Mouse (Mus musculus): Measurements from ENCODE around the gene Emx1. TPM values are rescaled to one million over a fixed set of nuclear protein-coding genes. Genes with fewer than 3 reads are reported as not detected.

Emx1 gene
- total and polyA plus RNA-seq, 2 experiments from 2014 or later, result 25.7 to 28.8 TPM

- TF ChIP-seq CTCF (IDR thresholded peaks at IDR 0.05; ENCODE audit: low read depth), result no peak
- Histone ChIP-seq H3K27me3 (ENCODE audit: insufficient read depth, low read length) (no peaks in the 10 kb centered on the region), H3K4me3 (ENCODE audit: low read depth, low read length) (no peak overlapping the region), H3K9me3 (ENCODE audit: low read length) (no peaks in the 10 kb centered on the region), H3K27ac (ENCODE audit: low read depth, low read length) (peak overlapping the region; percentile 52; the same call in 1 of the 2 replicates), H3K36me3 (ENCODE audit: insufficient read depth) (0 out of 2 replicates have a peak, but pooled peaks cover 4% of the 10 kb centered on the region), H3K4me1 (ENCODE audit: insufficient read depth) (peaks cover 6% of the 10 kb centered on the region; the same call in 1 of the 2 replicates), H3K4me2 (ENCODE audit: low read depth) (no peak overlapping the region), H3K9ac (no peak overlapping the region)
- DNase-seq, result no peak
- ATAC-seq, result peak; percentile 48
- WGBS, result 46% methylated on average over 5 of the region's 5 CpGs
These were observed 31.6 kb downstream of the Emx1 start for GRCm38 (mm10) chr6:85218684-85219445.

- no peak overlapping the region for H3K27ac ChIP-seq (ENCODE audit: low read depth, low read length)
These were observed 32.5 kb downstream of the Emx1 start for GRCm38 (mm10) chr6:85219706-85220105.

DNA sequence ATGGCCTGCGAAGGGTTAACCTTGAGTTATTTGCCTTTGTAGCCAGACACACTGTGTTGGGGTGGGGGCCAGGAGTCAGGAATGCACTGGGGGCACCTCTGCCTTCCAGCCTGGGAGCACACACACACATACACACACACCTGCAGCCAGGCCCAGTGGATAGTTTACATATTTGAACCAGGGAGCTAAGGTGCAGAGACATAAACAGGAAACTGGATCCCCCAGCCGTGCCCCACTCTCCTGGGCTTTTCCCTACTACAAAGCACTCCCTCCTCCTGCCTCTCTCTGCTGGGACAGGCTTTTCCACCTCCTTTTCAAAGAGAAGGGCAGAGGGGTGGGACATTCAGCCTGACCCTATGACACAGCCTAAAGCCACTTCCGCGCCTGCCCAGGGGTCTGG lies 33.7 kb downstream of the Emx1 start:
- WGBS, result 54% methylated on average over 4 of the region's 4 CpGs
- Histone ChIP-seq H3K4me3 (ENCODE audit: low read depth, low read length) (no peak overlapping the region), H3K9ac (no peak overlapping the region), H3K36me3 (ENCODE audit: insufficient read depth) (no peaks in the 10 kb centered on the region), H3K4me1 (ENCODE audit: insufficient read depth) (peaks cover 9% of the 10 kb centered on the region; the same call in 1 of the 2 replicates), H3K27me3 (ENCODE audit: insufficient read depth, low read length) (no peaks in the 10 kb centered on the region), H3K4me2 (ENCODE audit: low read depth) (no peak overlapping the region), H3K9me3 (ENCODE audit: low read length) (no peaks in the 10 kb centered on the region), H3K27ac (ENCODE audit: low read depth, low read length) (no peak overlapping the region)
- no peak for TF ChIP-seq CTCF (IDR thresholded peaks at IDR 0.05; ENCODE audit: low read depth)
- ATAC-seq, result no peak
- DNase-seq, result no peak

More at GRCm38 (mm10) chr6:85219706-85220105, 32.5 kb downstream of the Emx1 start:
- 87% methylated on average over 11 of the region's 11 CpGs for WGBS
- TF ChIP-seq CTCF (IDR thresholded peaks at IDR 0.05; ENCODE audit: low read depth), result no peak
- Histone ChIP-seq H3K36me3 (ENCODE audit: insufficient read depth) (no peaks in the 10 kb centered on the region), H3K27me3 (ENCODE audit: insufficient read depth, low read length) (no peaks in the 10 kb centered on the region), H3K9me3 (ENCODE audit: low read length) (no peaks in the 10 kb centered on the region), H3K4me2 (ENCODE audit: low read depth) (no peak overlapping the region), H3K9ac (no peak overlapping the region), H3K4me1 (ENCODE audit: insufficient read depth) (peaks cover 9% of the 10 kb centered on the region; the same call in 1 of the 2 replicates), H3K4me3 (ENCODE audit: low read depth, low read length) (no peak overlapping the region)
- ATAC-seq, result no peak
- DNase-seq, result no peak

- no peaks in the 10 kb centered on the region for H3K27me3 ChIP-seq (ENCODE audit: insufficient read depth, low read length)
- H3K4me1 ChIP-seq (ENCODE audit: insufficient read depth), result peaks cover 8% of the 10 kb centered on the region; the same call in 1 of the 2 replicates
- DNase-seq (no peak), ATAC-seq (no peak)
- no peak overlapping the region for H3K4me2 ChIP-seq (ENCODE audit: low read depth)
- WGBS, result 58% methylated on average over 10 of the region's 10 CpGs
- no peak for TF ChIP-seq CTCF (IDR thresholded peaks at IDR 0.05; ENCODE audit: low read depth)
- H3K27ac ChIP-seq (ENCODE audit: low read depth, low read length), result no peak overlapping the region
- no peak overlapping the region for H3K4me3 ChIP-seq (ENCODE audit: low read depth, low read length)
- no peak overlapping the region for H3K9ac ChIP-seq
- no peaks in the 10 kb centered on the region for H3K36me3 ChIP-seq (ENCODE audit: insufficient read depth)
- no peaks in the 10 kb centered on the region for H3K9me3 ChIP-seq (ENCODE audit: low read length)
These were observed 35.3 kb downstream of the Emx1 start for GRCm38 (mm10) chr6:85222551-85222950.

DNA sequence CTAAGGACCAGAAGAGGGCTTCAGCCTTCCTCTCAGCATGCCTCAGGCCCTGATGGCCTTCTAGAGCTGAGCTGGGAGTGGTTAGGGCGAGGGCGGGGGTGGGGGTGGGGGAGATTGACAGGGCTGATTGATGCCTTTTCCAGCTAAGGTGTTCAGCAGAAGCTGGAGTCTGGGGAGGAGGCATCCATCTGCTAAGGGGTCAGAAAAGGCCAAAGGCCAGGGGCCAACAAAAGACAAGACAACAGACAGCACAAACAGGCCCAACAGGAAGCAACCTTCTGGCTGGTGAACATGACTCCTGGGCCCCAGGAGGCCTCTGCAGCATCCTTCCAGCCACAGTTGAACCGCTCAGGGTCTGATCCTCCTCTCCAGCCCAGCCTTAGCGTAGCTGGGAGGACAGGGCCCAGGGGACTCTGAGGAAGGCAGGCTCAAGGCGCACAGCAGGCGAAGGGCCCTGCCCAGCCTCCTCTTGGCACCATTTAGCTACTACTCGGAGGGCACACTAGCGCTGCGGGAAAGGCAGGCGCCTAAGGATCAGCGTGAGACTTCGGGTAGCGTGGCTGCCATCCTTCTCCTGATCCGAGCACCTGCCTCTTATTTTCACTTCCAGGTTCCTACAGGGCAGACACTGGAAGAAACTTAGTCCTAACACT lies 36.4 kb downstream of the Emx1 start:
- H3K9ac ChIP-seq, result no peak overlapping the region
- H3K27ac ChIP-seq (ENCODE audit: low read depth, low read length), result no peak overlapping the region
- H3K4me2 ChIP-seq (ENCODE audit: low read depth), result no peak overlapping the region
- 40% methylated on average over 14 of the region's 14 CpGs for WGBS
- no peaks in the 10 kb centered on the region for H3K36me3 ChIP-seq (ENCODE audit: insufficient read depth)
- peaks cover 3% of the 10 kb centered on the region; the same call in 1 of the 2 replicates for H3K4me1 ChIP-seq (ENCODE audit: insufficient read depth)
- H3K4me3 ChIP-seq (ENCODE audit: low read depth, low read length), result no peak overlapping the region
- DNase-seq, result no peak
- ATAC-seq, result no peak; the same call in 1 of the 2 replicates
- H3K27me3 ChIP-seq (ENCODE audit: insufficient read depth, low read length), result no peaks in the 10 kb centered on the region
- H3K9me3 ChIP-seq (ENCODE audit: low read length), result no peaks in the 10 kb centered on the region
- no peak for TF ChIP-seq CTCF (IDR thresholded peaks at IDR 0.05; ENCODE audit: low read depth)

- no peak for ATAC-seq
- Histone ChIP-seq H3K4me2 (ENCODE audit: low read depth) (no peak overlapping the region), H3K27ac (ENCODE audit: low read depth, low read length) (no peak overlapping the region), H3K4me1 (ENCODE audit: insufficient read depth) (0 out of 2 replicates have a peak, but pooled peaks cover 3% of the 10 kb centered on the region), H3K4me3 (ENCODE audit: low read depth, low read length) (no peak overlapping the region), H3K27me3 (ENCODE audit: insufficient read depth, low read length) (no peaks in the 10 kb centered on the region), H3K9ac (no peak overlapping the region), H3K9me3 (ENCODE audit: low read length) (no peaks in the 10 kb centered on the region), H3K36me3 (ENCODE audit: insufficient read depth) (no peaks in the 10 kb centered on the region)
- TF ChIP-seq CTCF (IDR thresholded peaks at IDR 0.05; ENCODE audit: low read depth), result no peak
- 17% methylated on average over 15 of the region's 15 CpGs for WGBS
- DNase-seq, result no peak
These were observed 37.2 kb downstream of the Emx1 start for GRCm38 (mm10) chr6:85224442-85224891.

DNA sequence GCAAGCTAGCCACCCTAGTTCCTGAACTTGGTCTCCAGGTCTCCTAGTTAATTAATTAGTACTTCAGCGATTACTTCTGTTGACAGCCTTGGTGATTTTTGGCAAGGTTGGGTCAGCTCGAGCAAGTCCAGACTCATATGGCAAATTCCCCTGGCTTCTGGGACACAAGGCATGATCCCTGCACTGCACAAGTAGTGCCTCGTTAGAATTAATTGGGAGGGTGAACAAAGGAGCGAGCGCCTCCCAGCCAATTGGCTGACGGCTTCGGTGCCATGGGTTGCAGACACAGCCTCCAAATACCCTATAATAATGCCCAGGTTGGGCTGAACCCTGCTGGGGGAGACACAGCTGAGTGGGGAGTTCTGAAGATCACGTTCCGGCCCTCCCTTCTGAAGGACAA lies 39.3 kb downstream of the Emx1 start:
- H3K27ac ChIP-seq (ENCODE audit: low read depth, low read length), result no peak overlapping the region
- no peak for DNase-seq
- no peak overlapping the region for H3K9ac ChIP-seq
- H3K9me3 ChIP-seq (ENCODE audit: low read length), result no peaks in the 10 kb centered on the region
- no peaks in the 10 kb centered on the region for H3K36me3 ChIP-seq (ENCODE audit: insufficient read depth)
- H3K4me1 ChIP-seq (ENCODE audit: insufficient read depth), result 0 out of 2 replicates have a peak, but pooled peaks cover 3% of the 10 kb centered on the region
- no peak overlapping the region for H3K4me2 ChIP-seq (ENCODE audit: low read depth)
- 29% methylated on average over 9 of the region's 9 CpGs for WGBS
- H3K27me3 ChIP-seq (ENCODE audit: insufficient read depth, low read length), result no peaks in the 10 kb centered on the region
- peak; percentile 50 for ATAC-seq
- no peak for TF ChIP-seq CTCF (IDR thresholded peaks at IDR 0.05; ENCODE audit: low read depth)
- no peak overlapping the region for H3K4me3 ChIP-seq (ENCODE audit: low read depth, low read length)

Measured in forebrain, postnatal 0 days (tissue).